Mouse (Mus musculus) thymus, adult 2 months (tissue): ENCODE data around the gene Cbarp. TPM values are rescaled to one million over a fixed set of nuclear protein-coding genes. Genes with fewer than 3 reads are reported as not detected.

ENCODE experiments used
- DNase-seq: peaks from one replicate; pipeline ENCODE4 v3.0.0; 2021
- H3K27ac ChIP-seq: fragments of 200-500 bp; 2 replicates; pipeline ENCODE4 v1.5.1; 2012; ENCODE audit warnings: low read length, control low read depth; ENCODE audit not compliant: control insufficient read depth, insufficient read depth
- H3K27me3 ChIP-seq: fragments of 200-500 bp; 2 replicates; pipeline ENCODE4 v1.6.1; 2012; ENCODE audit warnings: mild to moderate bottlenecking, low read length, moderate library complexity, mixed read lengths; ENCODE audit not compliant: control insufficient read depth, insufficient read depth
- H3K36me3 ChIP-seq: fragments of 200-500 bp; 2 replicates; pipeline ENCODE4 v1.6.1; 2012; ENCODE audit warnings: mild to moderate bottlenecking, low read length, moderate library complexity; ENCODE audit not compliant: control insufficient read depth, insufficient read depth
- H3K4me1 ChIP-seq: fragments of 200-500 bp; replicated peaks from 2 replicates; pipeline ENCODE4 v1.6.1; 2012; ENCODE audit warnings: low read length; ENCODE audit not compliant: control insufficient read depth, insufficient read depth
- H3K4me3 ChIP-seq: fragments of 200-500 bp; 2 replicates; pipeline ENCODE4 v1.5.1; 2012; ENCODE audit warnings: mild to moderate bottlenecking, low read length, control low read depth, moderate library complexity; ENCODE audit not compliant: control insufficient read depth, insufficient read depth
- CTCF ChIP-seq: fragments of 200-500 bp; IDR thresholded peaks from 2 replicates; pipeline ENCODE4 v1.5.1; 2012; ENCODE audit warnings: mild to moderate bottlenecking, control low read depth, low read length, moderate library complexity, borderline replicate concordance; ENCODE audit not compliant: control insufficient read depth, poor library complexity, insufficient read depth; ENCODE audit errors: extremely low read depth
- POLR2A ChIP-seq: fragments of 200-500 bp; IDR thresholded peaks from 2 replicates; pipeline ENCODE4 v1.6.1; 2012; ENCODE audit warnings: mild to moderate bottlenecking, low read length, control low read depth, moderate library complexity; ENCODE audit not compliant: control insufficient read depth, poor library complexity, insufficient read depth; ENCODE audit errors: extremely low read depth
- WGBS: fragments of 180-500 bp; shearing (Covaris S2); methylation state at CpG from one replicate; pipeline ENCODE4 v1.1.7; 2018; 5-methylcytosine and 5-hydroxymethylcytosine counted together
- polyA plus RNA-seq: library from polyadenylated mRNA; depleted of rRNA; stranded (reverse); fragments of >200 nt; gene quantifications from 2 replicates; pipeline ENCODE4 v1.2.3, GENCODE M21; 2012

Cbarp gene
- polyA plus RNA-seq, 1 experiment = 34.0 TPM

- Histone ChIP-seq H3K4me1 (peaks cover 20% of the 10 kb centered on the region), H3K36me3 (no peaks in the 10 kb centered on the region), H3K4me3 (no peak overlapping the region), H3K27me3 (no peaks in the 10 kb centered on the region), H3K27ac (no peak overlapping the region)
- no peak for TF ChIP-seq POLR2A
- no peak for TF ChIP-seq CTCF
- peak; percentile 19 for DNase-seq
- WGBS = 94% methylated on average over 6 of the region's 6 CpGs
Observed at GRCm38 (mm10) chr10:80145896-80146295, 5.3 kb upstream of the Cbarp start.

GRCm38 (mm10) chr10:80144864-80145838 lies 4.5 kb upstream of the Cbarp start:
- peaks cover 22% of the 10 kb centered on the region for H3K4me1 ChIP-seq
- no peak overlapping the region for H3K27ac ChIP-seq
- WGBS = 86% methylated on average over 20 of the region's 20 CpGs
- peak; percentile 75 for DNase-seq
- no peak for TF ChIP-seq POLR2A
- TF ChIP-seq CTCF = peak; percentile 82; the same call in 1 of the 2 replicates
- H3K36me3 ChIP-seq = no peaks in the 10 kb centered on the region
- no peaks in the 10 kb centered on the region for H3K27me3 ChIP-seq
- H3K4me3 ChIP-seq = no peak overlapping the region

GRCm38 (mm10) chr10:80144159-80144558 lies 3.5 kb upstream of the Cbarp start:
- 95% methylated on average over 12 of the region's 12 CpGs for WGBS
- DNase-seq = peak; percentile 5
- peaks cover 29% of the 10 kb centered on the region for H3K4me1 ChIP-seq

GRCm38 (mm10) chr10:80143664-80144063 lies 3.0 kb upstream of the Cbarp start:
- Histone ChIP-seq H3K4me3 (no peak overlapping the region), H3K27me3 (no peaks in the 10 kb centered on the region; the same call in 1 of the 2 replicates), H3K27ac (no peak overlapping the region), H3K4me1 (peaks cover 33% of the 10 kb centered on the region), H3K36me3 (no peaks in the 10 kb centered on the region)
- no peak for DNase-seq
- WGBS = 96% methylated on average over 7 of the region's 7 CpGs
- TF ChIP-seq CTCF = no peak
- no peak for TF ChIP-seq POLR2A

More at GRCm38 (mm10) chr10:80144159-80144558, 3.5 kb upstream of the Cbarp start:
- Histone ChIP-seq H3K27me3 (no peaks in the 10 kb centered on the region), H3K4me3 (no peak overlapping the region), H3K36me3 (no peaks in the 10 kb centered on the region), H3K27ac (no peak overlapping the region)
- TF ChIP-seq CTCF = no peak
- TF ChIP-seq POLR2A = no peak

- DNase-seq = no peak
- TF ChIP-seq CTCF (no peak), POLR2A (no peak)
- Histone ChIP-seq H3K36me3 (no peaks in the 10 kb centered on the region), H3K27me3 (no peaks in the 10 kb centered on the region; the same call in 1 of the 2 replicates), H3K27ac (no peak overlapping the region), H3K4me1 (peaks cover 35% of the 10 kb centered on the region), H3K4me3 (peak overlapping the region; percentile 93)
- 1% methylated on average over 15 of the region's 15 CpGs for WGBS
Observed at GRCm38 (mm10) chr10:80142530-80142925, 1.9 kb upstream of the Cbarp start.

- DNase-seq = peak; percentile 94
- H3K4me1 ChIP-seq = peaks cover 36% of the 10 kb centered on the region
Observed at GRCm38 (mm10) chr10:80141786-80142529, 1.3 kb upstream of the Cbarp start.

More at GRCm38 (mm10) chr10:80141786-80142529, 1.3 kb upstream of the Cbarp start:
- TF ChIP-seq CTCF (0 out of 2 replicates have a peak, but pooled peaks have one; percentile 48), POLR2A (peak; percentile 63; the same call in 1 of the 2 replicates)
- peak overlapping the region; percentile 9; the same call in 1 of the 2 replicates for H3K27ac ChIP-seq
- WGBS = under 1% methylated on average over 43 of the region's 43 CpGs
- peak overlapping the region; percentile 93 for H3K4me3 ChIP-seq
- no peaks in the 10 kb centered on the region; the same call in 1 of the 2 replicates for H3K27me3 ChIP-seq
- no peaks in the 10 kb centered on the region for H3K36me3 ChIP-seq
